Mouse (Mus musculus): Measurements from ENCODE around the gene Taf8.

The Taf8 gene

GRCm38 (mm10) chr17:47501946-47502706 is at the start of gene Taf8:
Taf8 (minus strand) TSS chr17:47502292.
- DNase-seq = peak; percentile 93 to 94

GRCm38 (mm10) chr17:47551049-47551448 is 49.0 kb upstream of the Taf8 start:
- DNase-seq = no peak

GRCm38 (mm10) chr17:47545861-47546331 is 43.8 kb upstream of the Taf8 start:
- no peak for DNase-seq

- DNase-seq = no peak
These were observed 43.1 kb upstream of the Taf8 start for GRCm38 (mm10) chr17:47545154-47545553.

- DNase-seq = no peak
These were observed 41.1 kb upstream of the Taf8 start for GRCm38 (mm10) chr17:47543051-47543650.

- peak in 1 of 2 experiments; percentile 21 for DNase-seq
These were observed 40.0 kb upstream of the Taf8 start for GRCm38 (mm10) chr17:47542061-47542460.

- DNase-seq = no peak
These were observed 37.0 kb upstream of the Taf8 start for GRCm38 (mm10) chr17:47539128-47539527.

GRCm38 (mm10) chr17:47538049-47538448 is 36.0 kb upstream of the Taf8 start:
- no peak for DNase-seq

GRCm38 (mm10) chr17:47535812-47536236 is 33.7 kb upstream of the Taf8 start:
- no peak for DNase-seq

- DNase-seq = no peak
These were observed 31.6 kb upstream of the Taf8 start for GRCm38 (mm10) chr17:47533691-47534090.

GRCm38 (mm10) chr17:47532364-47532763 is 30.3 kb upstream of the Taf8 start:
- DNase-seq = no peak

- DNase-seq = peak; percentile 60 to 71
These were observed 29.3 kb upstream of the Taf8 start for GRCm38 (mm10) chr17:47531387-47531818.

GRCm38 (mm10) chr17:47529595-47529994 is 27.5 kb upstream of the Taf8 start:
- no peak for DNase-seq

- DNase-seq = no peak
These were observed 26.8 kb upstream of the Taf8 start for GRCm38 (mm10) chr17:47528919-47529318.

- no peak for DNase-seq
These were observed 25.6 kb upstream of the Taf8 start for GRCm38 (mm10) chr17:47527581-47528300.

GRCm38 (mm10) chr17:47526856-47527520 is 24.9 kb upstream of the Taf8 start:
- no peak for DNase-seq

GRCm38 (mm10) chr17:47524991-47525390 is 22.9 kb upstream of the Taf8 start:
- no peak for DNase-seq

- DNase-seq = no peak
These were observed 22.0 kb upstream of the Taf8 start for GRCm38 (mm10) chr17:47524055-47524454.

GRCm38 (mm10) chr17:47523211-47523682 is 21.2 kb upstream of the Taf8 start:
- DNase-seq = no peak

GRCm38 (mm10) chr17:47522536-47522935 is 20.4 kb upstream of the Taf8 start:
- no peak for DNase-seq

GRCm38 (mm10) chr17:47521551-47522258 is 19.6 kb upstream of the Taf8 start:
- DNase-seq = peak; percentile 66 to 72

GRCm38 (mm10) chr17:47518205-47518604 is 16.1 kb upstream of the Taf8 start:
- DNase-seq = no peak

Measured in B cell, adult 2 months (primary cell).